Mouse (Mus musculus): ENCODE data around the gene Samd14.
"Not testable (repeated sequence)": the region's sequence is repeated elsewhere in the genome, so short reads cannot be mapped to it uniquely, and the experiment has no call there.

Samd14 gene

DNA sequence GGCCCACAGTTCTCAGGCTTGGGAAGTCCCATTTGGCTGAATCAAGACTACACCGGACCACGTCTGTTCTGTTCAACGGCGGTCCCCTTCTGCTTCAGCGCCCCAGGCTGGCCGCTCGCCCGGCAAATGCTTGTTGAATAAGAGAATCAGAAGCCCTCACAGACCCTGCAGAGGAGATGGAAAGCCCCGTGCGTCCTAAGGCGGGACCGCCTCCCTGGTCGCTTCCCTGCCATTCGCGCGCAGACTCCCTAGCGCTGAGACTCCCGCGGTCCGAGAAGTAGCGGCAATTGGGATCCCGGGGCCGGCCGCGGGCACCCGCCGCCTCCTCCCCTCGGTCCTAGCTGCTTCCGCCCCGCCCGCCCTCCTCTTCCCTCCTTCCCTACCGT, at the start of gene Samd14:
TSS of gene Samd14 (plus strand) at position 251 of the 386 bp plus-strand sequence.
- peak; percentile 47 for DNase-seq

DNA sequence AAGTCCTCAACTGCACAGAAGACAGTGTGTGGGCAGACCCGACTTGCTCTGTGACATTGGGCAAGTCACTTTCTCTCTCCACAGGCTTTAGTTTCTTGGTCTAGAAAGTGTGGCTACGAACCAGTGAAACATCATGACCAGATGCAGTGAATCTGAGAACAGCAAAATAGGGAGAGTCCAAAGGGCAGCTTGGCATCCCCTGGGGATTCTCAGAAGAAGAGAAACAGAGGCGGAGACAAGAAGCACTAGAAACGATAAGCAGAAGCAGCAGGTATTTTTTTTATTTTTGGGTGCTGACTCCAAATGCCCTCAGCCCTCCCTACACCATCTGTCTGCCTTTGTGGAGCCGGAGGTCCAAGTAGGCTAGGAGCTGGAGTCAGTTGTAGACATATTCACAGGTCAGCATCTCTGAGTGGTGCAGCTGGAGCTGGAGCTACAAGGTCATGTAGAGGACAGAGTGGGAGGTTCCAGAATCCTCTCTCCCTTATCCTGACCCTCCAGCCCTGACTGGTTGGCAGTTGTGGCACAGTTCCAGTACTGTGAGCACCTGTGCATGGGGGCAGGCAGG, 47.1 kb upstream of the Samd14 start:
- DNase-seq = no peak

- no peak for DNase-seq
These were observed 42.3 kb upstream of the Samd14 start, which contains the start of gene Hils1 for GRCm38 (mm10) chr11:94967419-94967818. TSS of gene Hils1 (plus strand) at chr11:94967593.

DNA sequence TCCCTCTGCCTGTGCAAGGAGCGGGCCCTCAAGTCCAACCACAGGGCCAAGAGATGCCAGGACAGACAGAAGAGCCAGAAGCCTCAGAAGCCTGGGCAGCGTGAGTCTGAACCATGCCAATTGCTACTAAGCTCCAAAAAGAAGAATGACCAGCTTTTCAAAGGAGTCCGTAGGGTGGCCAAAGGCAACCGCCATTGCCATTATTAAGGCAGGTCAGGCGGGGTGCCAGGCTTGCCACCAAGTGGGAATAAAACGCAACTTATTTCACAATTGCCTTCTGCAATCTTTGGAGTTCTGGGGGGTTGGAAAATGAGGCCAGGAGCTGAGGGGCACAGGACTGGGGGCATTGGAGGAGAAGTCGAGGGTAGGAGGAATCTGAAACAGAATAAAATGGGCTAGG, 41.5 kb upstream of the Samd14 start:
- no peak for DNase-seq

DNA sequence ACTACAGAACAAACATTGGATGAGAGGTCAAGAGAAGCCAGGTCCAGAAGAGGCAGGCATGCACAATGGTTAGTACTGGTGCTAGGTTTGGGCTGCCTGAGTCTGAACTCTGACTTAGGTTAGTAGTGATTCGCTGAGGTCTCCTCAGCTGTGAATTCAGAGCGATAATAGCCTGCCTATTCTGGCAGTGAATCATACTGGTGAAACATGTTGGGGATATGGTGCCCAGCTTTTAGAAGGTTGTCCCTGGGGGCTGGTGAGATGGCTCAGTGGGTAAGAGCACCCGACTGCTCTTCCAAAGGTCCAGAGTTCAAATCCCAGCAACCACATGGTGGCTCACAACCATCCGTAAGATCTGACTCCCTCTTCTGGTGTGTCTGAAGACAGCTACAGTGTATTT, 40.0 kb upstream of the Samd14 start:
- not testable (repeated sequence) for DNase-seq

DNA sequence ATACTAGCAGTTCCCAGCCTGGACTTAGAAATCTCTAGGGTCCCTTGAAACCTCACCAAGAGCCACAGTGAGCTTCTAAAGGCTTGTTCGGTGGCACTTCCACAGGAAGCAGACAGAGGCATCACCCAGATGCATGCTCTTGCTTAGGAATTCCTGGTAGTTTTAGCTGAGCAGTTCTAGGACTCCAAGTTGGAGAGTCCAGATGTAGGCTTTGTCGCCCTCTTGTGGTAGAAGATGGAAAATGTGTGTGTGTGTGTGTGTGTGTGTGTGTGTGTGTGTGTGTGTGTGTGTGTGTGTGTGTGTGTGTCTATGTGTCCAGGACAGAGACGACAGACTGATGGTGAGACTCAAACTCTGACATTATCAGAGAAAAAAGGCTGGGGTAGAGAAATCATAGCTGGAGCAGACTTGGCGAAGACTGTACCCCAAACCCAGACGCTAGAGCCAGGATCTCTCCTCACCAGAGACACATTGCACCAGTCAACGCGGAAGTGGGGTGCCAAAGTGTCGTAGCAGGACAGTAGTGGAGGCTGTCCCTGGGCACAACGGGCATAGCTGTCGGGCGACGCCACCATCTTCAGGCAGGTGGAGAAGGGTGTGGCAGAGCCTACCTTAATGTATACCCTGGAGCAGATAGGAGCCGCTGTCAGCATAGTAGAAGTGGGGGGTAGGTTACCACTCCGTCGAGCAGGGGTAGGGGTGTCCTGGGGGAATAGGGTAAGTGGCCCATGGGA, 39.3 kb upstream of the Samd14 start:
- peak; percentile 91 for DNase-seq

- DNase-seq = no peak
These were observed 37.6 kb upstream of the Samd14 start for GRCm38 (mm10) chr11:94971895-94972615.

GRCm38 (mm10) chr11:94972887-94973286, 36.8 kb upstream of the Samd14 start:
- DNase-seq = no peak

DNA sequence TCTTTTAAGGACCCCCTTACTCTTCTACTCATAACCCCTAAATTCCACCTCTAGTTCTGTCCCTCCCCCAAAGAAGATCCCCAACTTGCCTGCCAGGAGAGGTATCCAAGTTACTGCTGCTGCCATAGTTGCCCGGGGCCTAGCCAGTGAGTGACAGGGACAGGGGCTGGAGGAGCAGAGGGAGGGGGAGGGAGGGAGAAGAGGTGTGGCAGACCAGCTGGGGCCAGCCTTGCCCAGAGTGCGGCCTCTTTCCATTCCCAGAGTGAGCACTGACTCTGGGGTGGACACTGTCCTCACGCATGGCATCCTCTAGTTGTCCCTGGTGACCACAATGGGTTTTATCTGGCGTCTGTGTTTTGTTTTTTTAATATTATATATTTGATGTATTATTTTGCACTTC, 36.4 kb upstream of the Samd14 start:
- no peak for DNase-seq

- no peak for DNase-seq
These were observed 34.7 kb upstream of the Samd14 start for GRCm38 (mm10) chr11:94974951-94975350.

DNA sequence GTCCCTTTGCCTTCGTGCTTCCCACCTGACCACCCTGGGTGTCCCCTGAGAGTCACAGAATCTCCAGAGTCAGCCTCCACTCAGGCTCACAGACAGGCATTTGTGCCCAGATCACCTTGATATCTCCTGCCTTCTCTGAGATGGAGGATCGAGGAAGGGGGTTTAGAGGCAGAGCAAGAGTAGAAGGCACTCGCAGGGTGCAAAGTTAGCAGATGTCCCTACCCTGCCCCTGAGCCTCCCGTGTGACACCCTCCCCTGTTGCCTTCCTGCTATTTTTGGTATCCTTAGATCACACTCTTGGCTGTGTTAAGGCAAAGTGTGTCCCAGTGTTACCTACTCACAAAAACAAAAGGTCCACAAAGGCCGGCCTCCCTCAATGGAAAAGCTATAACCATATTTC, 33.5 kb upstream of the Samd14 start, which contains the start of gene Sgca:
TSS of gene Sgca (minus strand) at position 129 of the 400 bp plus-strand sequence.
- no peak for DNase-seq

DNA sequence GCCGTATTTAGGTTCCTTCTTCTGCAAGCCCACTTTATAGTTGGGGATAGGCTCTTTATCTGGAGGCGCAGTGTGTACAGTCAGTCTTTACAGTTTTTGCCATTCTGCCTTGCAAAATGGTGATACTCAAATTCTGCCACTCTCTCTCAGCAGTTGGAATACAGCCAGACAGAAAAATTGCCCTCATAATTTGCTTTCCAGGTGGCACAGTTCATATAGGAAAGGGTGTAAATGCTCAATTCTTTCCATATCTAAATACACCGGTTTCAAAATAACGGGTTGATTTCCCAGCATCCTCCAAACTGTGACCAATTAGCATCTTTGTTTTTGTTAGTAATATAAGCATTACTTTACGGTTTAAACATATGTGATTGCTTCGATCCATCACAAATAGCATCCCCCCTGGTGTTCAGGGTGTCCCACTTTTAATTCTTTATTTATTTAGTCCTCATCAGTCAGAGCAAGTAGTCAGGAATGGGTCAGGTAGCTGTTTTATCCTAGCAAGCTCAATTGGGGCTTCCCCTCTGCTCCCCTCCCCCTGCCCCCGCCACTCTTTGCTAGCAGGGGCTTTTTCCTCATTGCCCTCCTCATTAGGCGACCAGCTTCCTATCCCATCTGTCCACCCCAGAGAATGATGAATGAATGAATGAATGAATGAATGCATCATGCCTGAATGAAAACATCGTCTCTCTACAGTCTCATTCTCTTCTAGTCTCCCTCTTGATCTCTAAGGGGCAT, 31.3 kb upstream of the Samd14 start:
- no peak for DNase-seq

DNA sequence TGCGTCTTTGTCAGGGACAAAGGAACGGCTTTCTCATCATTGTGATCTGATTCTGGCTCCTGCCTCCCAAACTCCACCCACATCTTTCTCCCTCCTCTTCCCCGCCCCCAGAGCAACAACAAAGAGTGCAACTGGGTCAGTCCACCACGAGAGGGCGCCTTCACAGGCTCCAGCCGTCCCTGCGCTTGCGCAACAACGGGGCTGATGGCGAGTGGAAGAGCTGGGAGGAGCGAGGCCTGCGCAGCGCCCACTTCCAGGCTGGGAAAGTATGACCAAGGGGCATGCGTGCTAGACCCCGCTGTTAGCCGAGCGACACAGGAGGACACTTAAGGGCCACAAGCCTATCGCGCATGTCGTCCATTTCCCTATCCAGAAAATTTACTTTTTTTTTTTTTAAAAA, 30.7 kb upstream of the Samd14 start:
- DNase-seq = peak; percentile 97

DNA sequence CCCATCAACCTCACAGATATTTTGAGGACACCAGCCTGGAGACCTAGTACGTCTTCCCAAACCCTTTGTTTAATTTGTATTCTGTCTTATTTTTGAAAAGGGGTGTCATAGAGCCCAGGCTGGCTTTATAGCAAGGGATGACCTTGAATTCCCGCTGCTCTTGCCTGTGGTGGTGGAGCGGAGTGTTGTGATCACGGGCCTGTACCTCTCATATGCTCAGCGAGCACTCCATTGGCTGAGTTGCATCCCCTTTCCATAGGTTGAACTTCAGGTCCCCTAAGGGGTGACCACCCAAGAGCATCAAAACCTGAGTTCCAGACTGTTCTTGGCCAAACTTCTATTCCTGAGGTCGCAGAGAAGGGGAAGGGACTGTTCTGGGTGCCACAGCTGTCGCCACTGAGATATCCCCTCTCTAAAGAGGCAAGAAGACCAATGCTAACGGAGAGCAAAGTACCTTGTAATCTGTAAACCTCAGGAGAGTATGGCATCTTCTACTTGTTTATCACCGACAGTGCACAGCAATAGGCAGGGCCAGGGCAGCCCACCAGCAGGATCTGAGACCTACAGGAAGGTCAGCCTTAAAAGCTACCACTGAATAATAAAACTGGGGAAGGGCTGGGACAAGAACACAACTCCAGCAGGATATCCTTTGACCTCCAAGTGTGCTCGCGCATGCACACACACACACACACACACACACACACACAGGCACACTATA, 30.1 kb upstream of the Samd14 start:
- no peak for DNase-seq

DNA sequence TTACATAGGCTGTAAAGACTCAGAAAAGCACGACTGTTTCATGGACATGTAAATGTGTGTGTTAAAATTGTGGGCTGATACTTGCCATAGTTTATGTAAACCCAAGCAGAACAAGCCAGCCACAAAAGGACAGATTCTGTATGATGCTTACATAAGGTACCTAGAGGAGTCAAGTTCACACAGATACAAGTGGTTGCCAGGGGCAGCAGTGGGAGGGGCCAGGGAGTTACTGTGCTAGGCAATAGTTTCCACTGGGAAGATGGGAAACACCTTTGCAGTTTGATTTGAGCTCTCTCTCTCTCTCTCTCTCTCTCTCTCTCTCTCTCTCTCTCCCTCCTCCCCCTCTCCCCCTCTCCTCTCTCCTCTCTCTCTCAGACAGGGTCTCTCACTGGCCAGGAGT, 24.5 kb upstream of the Samd14 start:
- peak; percentile 85 for DNase-seq

- DNase-seq = no peak
These were observed 23.9 kb upstream of the Samd14 start for GRCm38 (mm10) chr11:94985822-94986221.

DNA sequence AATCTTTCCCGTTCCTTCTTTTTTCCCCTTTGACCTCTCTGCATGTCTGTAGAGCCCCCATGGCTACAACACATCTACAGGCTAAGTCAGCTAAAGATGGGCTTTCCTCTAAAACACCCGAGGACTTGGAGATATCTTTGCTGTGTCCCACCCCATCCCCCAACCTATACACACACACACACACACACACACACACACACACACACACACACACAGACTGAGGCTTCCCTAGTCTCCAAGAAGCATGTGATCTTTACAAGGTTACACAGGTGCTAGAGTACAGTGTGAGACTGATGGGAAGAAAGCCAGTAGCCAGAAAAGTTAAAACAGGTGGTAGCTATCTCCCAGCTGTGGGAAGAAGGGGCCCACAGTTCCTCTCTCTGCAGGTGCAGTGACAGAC, 23.2 kb upstream of the Samd14 start:
- DNase-seq = no peak

DNA sequence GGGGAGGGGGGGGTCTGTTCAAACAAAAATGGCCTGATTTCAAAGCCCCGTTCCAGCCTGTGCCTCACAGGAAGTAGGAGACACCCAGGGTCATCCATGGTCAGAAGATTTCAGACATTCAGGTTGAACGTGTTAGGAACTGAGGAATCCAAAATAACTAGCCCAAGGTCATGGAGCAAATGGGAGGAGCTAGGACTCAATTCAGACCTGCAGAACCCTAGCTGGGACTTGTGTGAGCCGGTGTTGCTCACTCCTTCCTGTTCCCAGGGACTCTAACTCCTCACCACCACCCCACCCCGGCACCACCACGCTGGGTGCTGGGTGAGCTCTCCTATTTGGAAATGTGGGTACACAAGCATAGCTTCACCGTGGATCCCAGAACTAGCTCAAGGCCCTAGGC, 22.3 kb upstream of the Samd14 start:
- no peak for DNase-seq

GRCm38 (mm10) chr11:94987851-94988250, 21.8 kb upstream of the Samd14 start:
- DNase-seq = no peak

DNA sequence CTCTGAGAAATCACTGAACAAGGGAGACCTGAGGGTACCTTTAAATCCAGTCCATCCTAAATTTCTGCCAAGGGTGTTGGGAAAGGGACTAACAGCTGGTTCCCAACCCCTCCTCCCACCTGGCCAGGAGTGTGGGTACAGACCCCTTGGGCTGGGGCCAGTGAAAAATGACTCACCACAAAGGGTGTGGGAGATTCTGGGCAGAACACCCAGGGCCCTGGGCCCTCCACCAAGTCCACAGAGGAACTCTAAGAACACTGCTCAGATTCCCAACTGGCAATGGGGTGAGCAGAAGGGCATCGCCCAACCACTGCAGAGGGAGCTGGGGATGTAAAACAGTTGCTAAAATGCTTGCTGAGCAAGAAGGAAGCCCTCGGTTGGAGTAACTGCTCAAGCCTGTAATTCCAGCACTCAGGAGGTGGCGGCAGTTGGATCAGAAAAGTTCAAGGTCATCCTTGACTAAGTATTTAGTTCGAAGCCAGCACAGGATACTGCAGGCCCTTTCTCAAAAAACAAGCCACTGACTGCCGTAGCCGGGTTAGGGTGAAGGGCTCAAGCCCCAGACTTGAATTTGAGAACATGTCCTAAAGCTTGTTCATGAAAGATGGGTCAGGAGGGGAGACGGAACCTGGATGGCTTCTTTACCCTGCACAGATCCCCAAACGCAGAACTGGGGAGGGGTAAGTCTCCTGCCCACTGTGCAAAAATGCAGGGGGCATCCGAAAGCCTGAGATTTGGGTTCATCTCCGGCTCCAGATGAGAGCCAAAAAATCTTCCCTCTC, 20.7 kb upstream of the Samd14 start:
- DNase-seq = no peak

- peak; percentile 95 for DNase-seq
These were observed 20.1 kb upstream of the Samd14 start for GRCm38 (mm10) chr11:94989562-94990017.
